Mouse (Mus musculus): ENCODE results near the gene Tacc2. TPM values are rescaled to one million over a fixed set of nuclear protein-coding genes. Genes with fewer than 3 reads are reported as not detected.

Tacc2 gene
- polyA plus RNA-seq, 1 experiment from 2014 or later: 17.3 TPM

DNA sequence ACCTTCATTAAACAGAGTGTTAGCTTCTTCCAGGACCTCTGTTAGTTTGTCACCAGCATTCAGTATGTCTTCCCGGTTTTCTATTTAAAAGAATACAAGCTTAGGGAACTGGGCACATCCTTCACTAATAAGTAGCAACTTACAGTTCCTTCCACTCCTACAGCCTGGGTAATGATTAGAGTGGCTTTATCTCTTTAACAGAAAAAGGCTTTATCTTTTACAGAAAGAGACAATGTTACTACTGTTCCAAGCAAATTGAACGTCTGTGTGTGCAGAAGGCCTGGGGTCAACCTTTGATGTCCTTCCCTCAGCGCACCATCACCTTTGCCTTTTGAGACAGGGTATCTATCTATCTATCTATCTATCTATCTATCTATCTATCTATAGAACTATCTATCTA is 31.3 kb upstream of the Tacc2 start:
- H3K4me3 ChIP-seq (ENCODE audit: low read depth, low read length): peak overlapping the region; percentile 94
- H3K36me3 ChIP-seq (ENCODE audit: control insufficient read depth, insufficient read depth, low read length): peaks cover 25% of the 10 kb centered on the region
- ATAC-seq (replicated peaks; ENCODE audit: low FRiP score) (no peak), DNase-seq (ENCODE audit: low spot score) (no peak)
- peak overlapping the region; percentile 99 for H3K9ac ChIP-seq (ENCODE audit: low read depth, low read length)
- WGBS: 47% methylated on average over 3 of the region's 3 CpGs
- peak overlapping the region; percentile 88 for H3K4me2 ChIP-seq
- no peaks in the 10 kb centered on the region for H3K27me3 ChIP-seq (replicated peaks; ENCODE audit: control insufficient read depth, insufficient read depth, low read length)
- peaks cover 18% of the 10 kb centered on the region for H3K4me1 ChIP-seq (replicated peaks; ENCODE audit: control insufficient read depth, insufficient read depth, low read length)
- H3K27ac ChIP-seq (ENCODE audit: low read depth, low read length): peak overlapping the region; percentile 100
- no peaks in the 10 kb centered on the region for H3K9me3 ChIP-seq (ENCODE audit: control insufficient read depth, low read length)

GRCm38 (mm10) chr7:130546421-130546790 is 30.8 kb upstream of the Tacc2 start:
- 5% methylated on average over 7 of the region's 7 CpGs for WGBS
- no peak for DNase-seq (ENCODE audit: low spot score)
- peak overlapping the region; percentile 88 for H3K4me2 ChIP-seq
- H3K4me3 ChIP-seq (ENCODE audit: low read depth, low read length): peak overlapping the region; percentile 94
- no peaks in the 10 kb centered on the region for H3K27me3 ChIP-seq (replicated peaks; ENCODE audit: control insufficient read depth, insufficient read depth, low read length)
- peaks cover 18% of the 10 kb centered on the region for H3K4me1 ChIP-seq (replicated peaks; ENCODE audit: control insufficient read depth, insufficient read depth, low read length)
- H3K9me3 ChIP-seq (ENCODE audit: control insufficient read depth, low read length): no peaks in the 10 kb centered on the region
- H3K9ac ChIP-seq (ENCODE audit: low read depth, low read length): peak overlapping the region; percentile 99
- ATAC-seq (replicated peaks; ENCODE audit: low FRiP score): no peak; the same call in 1 of the 2 replicates
- H3K27ac ChIP-seq (ENCODE audit: low read depth, low read length): peak overlapping the region; percentile 100
- H3K36me3 ChIP-seq (ENCODE audit: control insufficient read depth, insufficient read depth, low read length): peaks cover 23% of the 10 kb centered on the region

- peak overlapping the region; percentile 88 for H3K4me2 ChIP-seq
- peak overlapping the region; percentile 100 for H3K27ac ChIP-seq (ENCODE audit: low read depth, low read length)
- DNase-seq (ENCODE audit: low spot score): peak; percentile 94
- H3K36me3 ChIP-seq (ENCODE audit: control insufficient read depth, insufficient read depth, low read length): peaks cover 20% of the 10 kb centered on the region
- peak; percentile 93 for ATAC-seq (replicated peaks; ENCODE audit: low FRiP score)
- H3K4me1 ChIP-seq (replicated peaks; ENCODE audit: control insufficient read depth, insufficient read depth, low read length): peaks cover 18% of the 10 kb centered on the region
- WGBS: under 1% methylated on average over 78 of the region's 84 CpGs
- H3K27me3 ChIP-seq (replicated peaks; ENCODE audit: control insufficient read depth, insufficient read depth, low read length): no peaks in the 10 kb centered on the region
- no peaks in the 10 kb centered on the region for H3K9me3 ChIP-seq (ENCODE audit: control insufficient read depth, low read length)
- H3K9ac ChIP-seq (ENCODE audit: low read depth, low read length): peak overlapping the region; percentile 99
- H3K4me3 ChIP-seq (ENCODE audit: low read depth, low read length): peak overlapping the region; percentile 94
Measured at GRCm38 (mm10) chr7:130546791-130547484, 30.3 kb upstream of the Tacc2 start.

DNA sequence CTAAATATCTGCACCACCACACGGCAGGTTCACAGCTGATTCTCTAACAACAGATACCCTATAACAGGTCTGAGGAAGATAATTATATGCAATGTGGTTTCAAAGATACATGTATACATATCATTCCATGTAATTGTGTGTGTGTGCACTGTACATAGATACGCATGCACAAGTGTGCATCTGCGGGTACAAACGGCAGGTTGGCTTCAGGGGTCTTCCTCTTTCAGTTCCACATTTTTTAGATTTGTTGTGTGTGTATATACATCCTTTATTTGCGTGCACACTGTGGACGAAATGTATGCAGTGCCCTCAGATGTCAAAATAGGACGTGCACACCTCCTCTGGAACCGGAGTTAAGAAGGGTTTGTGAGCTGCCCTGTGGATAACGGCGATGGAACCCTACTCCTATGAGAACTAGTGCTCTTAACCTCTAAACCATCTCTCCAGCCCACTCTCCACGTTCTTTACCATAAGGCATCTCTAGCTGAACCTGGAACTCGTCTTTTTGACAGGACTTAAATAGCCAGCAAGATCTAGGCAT is 29.5 kb upstream of the Tacc2 start:
- H3K9ac ChIP-seq (ENCODE audit: low read depth, low read length): no peak overlapping the region
- H3K27me3 ChIP-seq (replicated peaks; ENCODE audit: control insufficient read depth, insufficient read depth, low read length): peaks cover 1% of the 10 kb centered on the region; the same call in 1 of the 2 replicates
- peak overlapping the region; percentile 88 for H3K4me2 ChIP-seq
- H3K4me3 ChIP-seq (ENCODE audit: low read depth, low read length): peak overlapping the region; percentile 94; the same call in 1 of the 2 replicates
- H3K9me3 ChIP-seq (ENCODE audit: control insufficient read depth, low read length): no peaks in the 10 kb centered on the region
- H3K4me1 ChIP-seq (replicated peaks; ENCODE audit: control insufficient read depth, insufficient read depth, low read length): peaks cover 18% of the 10 kb centered on the region
- DNase-seq (ENCODE audit: low spot score) (no peak), ATAC-seq (replicated peaks; ENCODE audit: low FRiP score) (no peak)
- H3K36me3 ChIP-seq (ENCODE audit: control insufficient read depth, insufficient read depth, low read length): peaks cover 14% of the 10 kb centered on the region; the same call in 1 of the 2 replicates
- WGBS: 72% methylated on average over 12 of the region's 12 CpGs
- H3K27ac ChIP-seq (ENCODE audit: low read depth, low read length): no peak overlapping the region

DNA sequence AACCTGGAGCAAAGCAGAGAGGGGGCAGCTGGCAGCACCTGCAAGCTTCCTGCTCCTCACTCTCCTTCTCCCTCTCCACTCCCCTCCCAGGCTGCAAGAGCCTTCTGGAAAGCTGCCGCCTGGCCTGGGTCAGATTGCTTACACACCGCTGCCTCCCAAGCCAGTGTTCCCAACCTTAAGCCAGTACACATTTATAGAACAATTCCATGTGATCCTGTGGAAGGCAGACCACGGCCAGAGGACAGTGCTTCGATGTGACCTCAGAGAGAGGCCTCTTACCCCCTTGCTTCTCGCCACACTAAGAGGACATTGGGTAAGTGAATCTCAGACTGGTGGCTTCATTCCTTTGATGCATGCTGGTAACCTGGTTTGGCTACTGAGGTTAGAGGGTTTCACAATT is 24.5 kb upstream of the Tacc2 start:
- Histone ChIP-seq H3K9ac (ENCODE audit: low read depth, low read length) (no peak overlapping the region), H3K4me3 (ENCODE audit: low read depth, low read length) (no peak overlapping the region), H3K36me3 (ENCODE audit: control insufficient read depth, insufficient read depth, low read length) (no peaks in the 10 kb centered on the region), H3K27me3 (replicated peaks; ENCODE audit: control insufficient read depth, insufficient read depth, low read length) (peaks cover 4% of the 10 kb centered on the region; the same call in 1 of the 2 replicates), H3K4me2 (no peak overlapping the region), H3K9me3 (ENCODE audit: control insufficient read depth, low read length) (no peaks in the 10 kb centered on the region), H3K4me1 (replicated peaks; ENCODE audit: control insufficient read depth, insufficient read depth, low read length) (no peaks in the 10 kb centered on the region), H3K27ac (ENCODE audit: low read depth, low read length) (no peak overlapping the region)
- ATAC-seq (replicated peaks; ENCODE audit: low FRiP score) (no peak), DNase-seq (ENCODE audit: low spot score) (no peak)
- WGBS: 64% methylated on average over 5 of the region's 5 CpGs

DNA sequence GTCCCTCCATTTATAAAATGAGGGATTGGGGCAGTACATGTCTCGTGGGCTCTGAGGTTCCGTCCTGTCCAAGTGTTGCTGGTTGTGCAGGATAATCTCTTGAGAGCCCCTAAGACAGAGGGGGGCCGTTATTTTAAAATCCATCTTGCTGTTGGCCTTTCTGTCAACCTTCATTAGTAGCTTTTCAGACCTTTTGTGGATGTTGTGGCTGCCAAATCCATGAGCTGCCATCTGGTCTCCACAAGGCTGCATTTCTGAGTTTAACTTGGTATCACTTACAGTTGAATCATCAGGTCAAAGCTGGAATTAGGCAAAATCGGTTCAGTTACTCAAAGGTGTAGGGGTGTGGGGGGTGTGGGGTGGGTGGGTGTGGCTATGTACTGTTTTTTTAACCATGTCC is 23.9 kb upstream of the Tacc2 start:
- ATAC-seq (replicated peaks; ENCODE audit: low FRiP score) (no peak), DNase-seq (ENCODE audit: low spot score) (no peak)
- Histone ChIP-seq H3K9ac (ENCODE audit: low read depth, low read length) (no peak overlapping the region), H3K9me3 (ENCODE audit: control insufficient read depth, low read length) (no peaks in the 10 kb centered on the region), H3K4me2 (no peak overlapping the region), H3K36me3 (ENCODE audit: control insufficient read depth, insufficient read depth, low read length) (no peaks in the 10 kb centered on the region), H3K4me3 (ENCODE audit: low read depth, low read length) (no peak overlapping the region), H3K4me1 (replicated peaks; ENCODE audit: control insufficient read depth, insufficient read depth, low read length) (no peaks in the 10 kb centered on the region), H3K27ac (ENCODE audit: low read depth, low read length) (no peak overlapping the region), H3K27me3 (replicated peaks; ENCODE audit: control insufficient read depth, insufficient read depth, low read length) (peaks cover 4% of the 10 kb centered on the region; the same call in 1 of the 2 replicates)
- 66% methylated on average over 4 of the region's 4 CpGs for WGBS

DNA sequence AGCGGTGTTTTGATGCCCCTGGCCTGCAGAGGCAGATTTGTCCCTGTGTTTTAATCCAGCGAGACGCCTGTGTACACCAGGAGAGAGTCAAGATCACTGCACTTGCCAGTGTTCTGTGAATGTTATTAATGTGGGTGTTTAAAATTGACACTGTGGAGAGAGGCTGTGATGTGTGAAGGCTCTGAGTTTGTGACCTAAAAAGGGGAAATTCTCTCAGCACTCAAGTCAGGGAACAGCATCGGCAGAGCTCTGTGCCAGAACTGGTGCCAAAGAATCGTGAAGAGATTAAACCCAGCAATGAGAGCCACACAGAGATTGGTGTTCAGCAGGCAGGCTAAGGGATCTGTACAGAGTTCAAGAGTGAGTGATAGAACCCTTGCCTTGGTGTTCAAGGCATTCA is 21.6 kb upstream of the Tacc2 start:
- Histone ChIP-seq H3K9me3 (ENCODE audit: control insufficient read depth, low read length) (no peaks in the 10 kb centered on the region), H3K36me3 (ENCODE audit: control insufficient read depth, insufficient read depth, low read length) (no peaks in the 10 kb centered on the region), H3K9ac (ENCODE audit: low read depth, low read length) (no peak overlapping the region), H3K27ac (ENCODE audit: low read depth, low read length) (no peak overlapping the region), H3K4me1 (replicated peaks; ENCODE audit: control insufficient read depth, insufficient read depth, low read length) (no peaks in the 10 kb centered on the region; the same call in 1 of the 2 replicates), H3K27me3 (replicated peaks; ENCODE audit: control insufficient read depth, insufficient read depth, low read length) (peaks cover 4% of the 10 kb centered on the region; the same call in 1 of the 2 replicates), H3K4me3 (ENCODE audit: low read depth, low read length) (no peak overlapping the region), H3K4me2 (no peak overlapping the region)
- WGBS: 82% methylated on average over 5 of the region's 5 CpGs
- ATAC-seq (replicated peaks; ENCODE audit: low FRiP score): no peak
- no peak for DNase-seq (ENCODE audit: low spot score)

- ATAC-seq (replicated peaks; ENCODE audit: low FRiP score): no peak
Measured at GRCm38 (mm10) chr7:130558592-130558991, 18.6 kb upstream of the Tacc2 start.

GRCm38 (mm10) chr7:130560933-130561332 is 16.3 kb upstream of the Tacc2 start:
- no peak overlapping the region for H3K4me2 ChIP-seq
- H3K4me1 ChIP-seq (replicated peaks; ENCODE audit: control insufficient read depth, insufficient read depth, low read length): peaks cover 3% of the 10 kb centered on the region; the same call in 1 of the 2 replicates
- DNase-seq (ENCODE audit: low spot score) (no peak), ATAC-seq (replicated peaks; ENCODE audit: low FRiP score) (peak; percentile 79)
- no peak overlapping the region for H3K4me3 ChIP-seq (ENCODE audit: low read depth, low read length)
- 54% methylated on average over 1 of the region's 1 CpGs for WGBS
- H3K9ac ChIP-seq (ENCODE audit: low read depth, low read length): no peak overlapping the region
- no peaks in the 10 kb centered on the region for H3K9me3 ChIP-seq (ENCODE audit: control insufficient read depth, low read length)
- H3K27me3 ChIP-seq (replicated peaks; ENCODE audit: control insufficient read depth, insufficient read depth, low read length): no peaks in the 10 kb centered on the region
- H3K36me3 ChIP-seq (ENCODE audit: control insufficient read depth, insufficient read depth, low read length): no peaks in the 10 kb centered on the region
- no peak overlapping the region for H3K27ac ChIP-seq (ENCODE audit: low read depth, low read length)

More at GRCm38 (mm10) chr7:130558592-130558991, 18.6 kb upstream of the Tacc2 start:
- no peaks in the 10 kb centered on the region for H3K36me3 ChIP-seq (ENCODE audit: control insufficient read depth, insufficient read depth, low read length)
- H3K4me2 ChIP-seq: no peak overlapping the region
- DNase-seq (ENCODE audit: low spot score): no peak
- no peak overlapping the region for H3K9ac ChIP-seq (ENCODE audit: low read depth, low read length)
- H3K9me3 ChIP-seq (ENCODE audit: control insufficient read depth, low read length): no peaks in the 10 kb centered on the region
- no peak overlapping the region for H3K4me3 ChIP-seq (ENCODE audit: low read depth, low read length)
- no peaks in the 10 kb centered on the region; the same call in 1 of the 2 replicates for H3K4me1 ChIP-seq (replicated peaks; ENCODE audit: control insufficient read depth, insufficient read depth, low read length)
- no peaks in the 10 kb centered on the region for H3K27me3 ChIP-seq (replicated peaks; ENCODE audit: control insufficient read depth, insufficient read depth, low read length)
- 71% methylated on average over 4 of the region's 4 CpGs for WGBS
- no peak overlapping the region for H3K27ac ChIP-seq (ENCODE audit: low read depth, low read length)
